ENCODE assay signal across 21 mouse cellular contexts in genomic region chr2:121178828-121179479, GRCm38 (mm10). TPM values are rescaled to one million over a fixed set of nuclear protein-coding genes. Genes with fewer than 3 reads are reported as not detected.
DNase-seq lines count a peak whose midpoint lies in the region; ATAC-seq and TF ChIP-seq lines count a peak whose summit lies in the region.
"Had no signal": no experiment of that assay in that cellular context is flagged by ENCODE, and none has a peak within 500 bp of the region (broad histone marks: within the 10 kb centered on the region; RNA-seq: fewer than 3 reads in every experiment).

No protein-coding gene starts in this region.

- H3K27me3 ChIP-seq in forebrain, postnatal 0 days (ENCODE audit: insufficient read depth, low read length) = no peaks in the 10 kb centered on the region
- no peaks in the 10 kb centered on the region for H3K27me3 ChIP-seq in forebrain, embryonic 10.5 days (ENCODE audit: poor library complexity, severe bottlenecking)
- H3K27me3 ChIP-seq in E14TG2a.4 (ENCODE audit: insufficient read depth, low read length) = no peaks in the 10 kb centered on the region
- H3K27me3 ChIP-seq: liver, embryonic 13.5 days had no signal

- no peak for ATAC-seq in forebrain, postnatal 0 days
- ATAC-seq: forebrain, embryonic 14.5 days had no signal

- H3K9me3 ChIP-seq in forebrain, postnatal 0 days (ENCODE audit: low read length) = no peaks in the 10 kb centered on the region
- no peaks in the 10 kb centered on the region for H3K9me3 ChIP-seq in forebrain, embryonic 10.5 days
- no peaks in the 10 kb centered on the region for H3K9me3 ChIP-seq in E14TG2a.4 (ENCODE audit: low read length)
- H3K9me3 ChIP-seq: heart, embryonic 10.5 days; liver, embryonic 13.5 days had no signal

- no peak overlapping the region for H3K27ac ChIP-seq in forebrain, postnatal 0 days (ENCODE audit: low read depth, low read length)
- no peak overlapping the region for H3K27ac ChIP-seq in forebrain, embryonic 10.5 days
- no peak overlapping the region for H3K27ac ChIP-seq in layer of hippocampus, adult 2 months
- H3K27ac ChIP-seq: heart, embryonic 10.5 days; liver, embryonic 13.5 days had no signal

- no peak overlapping the region for H3K4me3 ChIP-seq in forebrain, postnatal 0 days (ENCODE audit: low read depth, low read length)
- no peak overlapping the region for H3K4me3 ChIP-seq in forebrain, embryonic 10.5 days
- no peak overlapping the region for H3K4me3 ChIP-seq in layer of hippocampus, adult 2 months
- H3K4me3 ChIP-seq in E14TG2a.4 (replicated peaks; ENCODE audit: low read length) = no peak overlapping the region
- H3K4me3 ChIP-seq: heart, embryonic 10.5 days; liver, embryonic 13.5 days; myocyte had no signal

- peaks cover 42% of the 10 kb centered on the region for H3K36me3 ChIP-seq in forebrain, postnatal 0 days (ENCODE audit: insufficient read depth)
- H3K36me3 ChIP-seq in forebrain, embryonic 10.5 days (replicated peaks) = peaks cover 98% of the 10 kb centered on the region
- peaks cover 82% of the 10 kb centered on the region for H3K36me3 ChIP-seq in E14TG2a.4 (ENCODE audit: insufficient read depth, low read length)

- no peak overlapping the region for H3K9ac ChIP-seq in forebrain, postnatal 0 days
- H3K9ac ChIP-seq: liver, embryonic 13.5 days had no signal

- WGBS in forebrain, postnatal 0 days = 96% methylated on average over 3 of the region's 3 CpGs
- WGBS in forebrain, embryonic 10.5 days = 96% methylated on average over 3 of the region's 3 CpGs

- TF ChIP-seq CTCF in forebrain, postnatal 0 days (IDR thresholded peaks at IDR 0.05; ENCODE audit: low read depth) = peak; percentile 23; the same call in 1 of the 2 replicates
- peak; percentile 56 for TF ChIP-seq CTCF in layer of hippocampus, adult 2 months (conservative IDR thresholded peaks at IDR 0.05)
- peak; percentile 73 for TF ChIP-seq CTCF in E14TG2a.4 (conservative IDR thresholded peaks at IDR 0.05; ENCODE audit: low read length)

- H3K4me2 ChIP-seq in forebrain, postnatal 0 days (ENCODE audit: low read depth) = no peak overlapping the region
- H3K4me2 ChIP-seq: liver, embryonic 13.5 days; midbrain, embryonic 11.5 days had no signal

- DNase-seq in forebrain, postnatal 0 days = no peak
- DNase-seq in forebrain, embryonic 10.5 days (ENCODE audit: extremely low spot score, low spot score) = no peak
- no peak for DNase-seq in layer of hippocampus, adult 2 months (ENCODE audit: low spot score in 2 of 2)
- DNase-seq in layer of hippocampus, adult 8-10 months (ENCODE audit: low spot score in 2 of 2) = no peak
- DNase-seq in induced T-regulatory cell, adult 2 months (ENCODE audit: low read depth) = peak; percentile 46
- no peak for DNase-seq in right cerebral cortex, postnatal 36 days (ENCODE audit: low spot score in 2 of 2)
- no peak for DNase-seq in spleen, adult 18-20 months
- DNase-seq: adrenal gland, adult 8-10 months; B cell, adult 2 months; cerebellum, postnatal 10 days; heart, postnatal 36 days; kidney, postnatal 25 days; left cerebral cortex, postnatal 4 days; liver, embryonic 13.5 days; lung, postnatal 14 days; retina, postnatal 1 day had no signal

- H3K4me1 ChIP-seq in forebrain, postnatal 0 days (ENCODE audit: insufficient read depth) = no peaks in the 10 kb centered on the region
- H3K4me1 ChIP-seq in forebrain, embryonic 10.5 days = no peaks in the 10 kb centered on the region
- no peaks in the 10 kb centered on the region for H3K4me1 ChIP-seq in E14TG2a.4 (replicated peaks; ENCODE audit: low read depth, low read length)
- H3K4me1 ChIP-seq: heart, embryonic 10.5 days; liver, embryonic 13.5 days had no signal

RNA-seq across cellular contexts. Expression of gene Zscan29, which starts 8.0 kb away (rescaled TPM):
- 7.4 and 8.0 TPM in 2 replicates for total RNA-seq in forebrain, postnatal 0 days (2014; rRNA removed)
- 3.5 and 4.9 TPM in 2 replicates for polyA plus RNA-seq in forebrain, postnatal 0 days (2015; fragmentation: Nextera tagmentation; extraction: Ambion mirVana)
- polyA plus RNA-seq in forebrain, embryonic 10.5 days (2016; fragmentation: Nextera tagmentation; extraction: Ambion mirVana) = 12.4 and 14.6 TPM in 2 replicates
- total RNA-seq in layer of hippocampus, adult 2 months (2021) = 1 to 10 TPM; 5.0 to 6.6 TPM
- total RNA-seq in layer of hippocampus, adult 8-10 months (2022) = 1 to 10 TPM; 7.1 to 8.1 (median 7.7) TPM

RNA-seq across cellular contexts. Expression of gene Tubgcp4, which starts 8.5 kb away (rescaled TPM):
- total RNA-seq in forebrain, postnatal 0 days (2014; rRNA removed) = 26.1 and 29.7 TPM in 2 replicates
- 12.4 and 18.5 TPM in 2 replicates for polyA plus RNA-seq in forebrain, postnatal 0 days (2015; fragmentation: Nextera tagmentation; extraction: Ambion mirVana)
- polyA plus RNA-seq in forebrain, embryonic 10.5 days (2016; fragmentation: Nextera tagmentation; extraction: Ambion mirVana) = 88.0 and 89.4 TPM in 2 replicates
- 10 to 100 TPM; 39.0 to 42.3 TPM for total RNA-seq in layer of hippocampus, adult 2 months (2021)
- 10 to 100 TPM; 32.3 to 47.9 (median 41.5) TPM for total RNA-seq in layer of hippocampus, adult 8-10 months (2022)

RNA-seq across cellular contexts. Expression of gene Lcmt2, which starts 38.5 kb away (rescaled TPM):
- 8.6 and 12.0 TPM in 2 replicates for total RNA-seq in forebrain, postnatal 0 days (2014; rRNA removed)
- 13.2 and 16.3 TPM in 2 replicates for polyA plus RNA-seq in forebrain, postnatal 0 days (2015; fragmentation: Nextera tagmentation; extraction: Ambion mirVana)
- polyA plus RNA-seq in forebrain, embryonic 10.5 days (2016; fragmentation: Nextera tagmentation; extraction: Ambion mirVana) = 19.1 and 21.6 TPM in 2 replicates
- total RNA-seq in layer of hippocampus, adult 2 months (2021) = 1 to 10 TPM; 8.3 to 9.6 TPM
- 1 to 10 TPM; 7.8 to 9.5 (median 8.6) TPM for total RNA-seq in layer of hippocampus, adult 8-10 months (2022)

RNA-seq across cellular contexts. Expression of gene Adal, which starts 38.7 kb away (rescaled TPM):
- 21.8 and 24.2 TPM in 2 replicates for total RNA-seq in forebrain, postnatal 0 days (2014; rRNA removed)
- 19.4 and 23.4 TPM in 2 replicates for polyA plus RNA-seq in forebrain, postnatal 0 days (2015; fragmentation: Nextera tagmentation; extraction: Ambion mirVana)
- 24.7 and 25.2 TPM in 2 replicates for polyA plus RNA-seq in forebrain, embryonic 10.5 days (2016; fragmentation: Nextera tagmentation; extraction: Ambion mirVana)
- 10 to 100 TPM; 17.6 to 17.9 TPM for total RNA-seq in layer of hippocampus, adult 2 months (2021)
- total RNA-seq in layer of hippocampus, adult 8-10 months (2022) = 10 to 100 TPM; 18.9 to 24.9 (median 21.8) TPM

Comparison
In these comparisons a context has a peak if more than half of its experiments do, and no peak if none do; other contexts are left out.
1. CTCF ChIP-seq: peak in every context shown above with its lines; median percentile 73 in E14TG2a.4; 56 in layer of hippocampus, adult 2 months; 23 in forebrain, postnatal 0 days.